Mouse (Mus musculus) forebrain, embryonic 16.5 days (tissue): ENCODE measurements around the gene Stk11. TPM values are rescaled to one million over a fixed set of nuclear protein-coding genes. Genes with fewer than 3 reads are reported as not detected.

Source experiments
- ATAC-seq: fragments of 200-750 bp; cut with Nextera tagmentation; 2 replicates; pipeline ENCODE4 v1.8.0; 2017; ENCODE audit warnings: mild to moderate bottlenecking, moderate library complexity
- H3K27ac ChIP-seq: fragments of 300-500 bp; sonication (generic); 2 replicates; pipeline ENCODE4 v1.5.1; 2014; ENCODE audit warnings: low read length, control low read depth
- H3K27me3 ChIP-seq: fragments of 300-500 bp; sonication (generic); replicated peaks from 2 replicates; pipeline ENCODE4 v1.6.1; 2014; ENCODE audit warnings: low read length; ENCODE audit not compliant: control insufficient read depth, insufficient read depth
- H3K36me3 ChIP-seq: fragments of 300-500 bp; sonication (generic); 2 replicates; pipeline ENCODE4 v1.6.1; 2014; ENCODE audit not compliant: control insufficient read depth, insufficient read depth
- H3K4me1 ChIP-seq: fragments of 300-500 bp; sonication (generic); replicated peaks from 2 replicates; pipeline ENCODE4 v1.6.1; 2014; ENCODE audit warnings: low read length; ENCODE audit not compliant: control insufficient read depth, insufficient read depth
- H3K4me2 ChIP-seq: fragments of 300-500 bp; sonication (generic); 2 replicates; pipeline ENCODE4 v1.6.1; 2014; ENCODE audit warnings: mild to moderate bottlenecking, low read length, control low read depth
- H3K4me3 ChIP-seq: fragments of 300-500 bp; sonication (generic); replicated peaks from 2 replicates; pipeline ENCODE4 v1.5.1; 2014; ENCODE audit warnings: mild to moderate bottlenecking, low read length, control low read depth
- H3K9ac ChIP-seq: fragments of 300-500 bp; sonication (generic); replicated peaks from 2 replicates; pipeline ENCODE4 v1.6.1; 2014; ENCODE audit warnings: low read depth, low read length, control low read depth
- H3K9me3 ChIP-seq: fragments of 300-500 bp; sonication (generic); 2 replicates; pipeline ENCODE4 v1.6.1; 2016; ENCODE audit warnings: low read length; ENCODE audit not compliant: control insufficient read depth
- WGBS: fragments of 180-500 bp; shearing (Covaris S2); extraction: QIAGEN DNeasy Blood & Tissue Kit; methylation state at CpG from one replicate; pipeline ENCODE4 v1.1.7; 2014; 5-methylcytosine and 5-hydroxymethylcytosine counted together
- polyA plus RNA-seq: library from polyadenylated mRNA; unstranded; fragments of >200 nt; fragmentation: Nextera tagmentation; extraction: Ambion mirVana; gene quantifications from 2 replicates; pipeline ENCODE4 v1.2.1, GENCODE M21; 2015

The Stk11 gene
- polyA plus RNA-seq, 1 experiment from 2014 or later = 18.0 TPM

DNA sequence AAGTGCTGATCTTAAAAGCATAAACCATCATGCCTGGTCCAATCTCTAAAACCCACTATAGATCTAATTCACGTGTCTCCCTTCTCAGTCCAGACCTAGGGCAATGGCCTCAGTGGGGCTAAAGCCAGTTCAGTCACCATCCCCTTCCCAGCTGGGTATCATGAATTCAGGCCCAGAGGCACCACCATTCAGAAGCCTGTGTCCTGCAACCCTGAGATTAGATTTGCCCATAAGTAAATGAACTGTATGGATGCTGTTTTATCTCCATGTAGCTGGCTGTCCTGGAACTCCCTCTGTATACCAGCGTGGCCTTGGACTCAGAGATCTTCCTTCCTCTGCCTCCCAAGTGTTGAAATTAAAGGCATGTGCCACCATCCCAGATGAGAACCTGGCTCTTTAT, 12.6 kb upstream of the Stk11 start:
- Histone ChIP-seq H3K4me2 (no peak overlapping the region), H3K27ac (peak overlapping the region; percentile 49), H3K4me1 (peaks cover 13% of the 10 kb centered on the region), H3K4me3 (no peak overlapping the region), H3K36me3 (no peaks in the 10 kb centered on the region), H3K9me3 (no peaks in the 10 kb centered on the region), H3K27me3 (no peaks in the 10 kb centered on the region), H3K9ac (no peak overlapping the region)
- ATAC-seq = 0 out of 2 replicates have a peak, but pooled peaks have one; percentile 4
- WGBS = 82% methylated on average over 2 of the region's 2 CpGs

GRCm38 (mm10) chr10:80104181-80104580, 11.4 kb upstream of the Stk11 start:
- 82% methylated on average over 3 of the region's 3 CpGs for WGBS
- Histone ChIP-seq H3K4me1 (peaks cover 13% of the 10 kb centered on the region), H3K4me2 (no peak overlapping the region), H3K9me3 (no peaks in the 10 kb centered on the region), H3K9ac (no peak overlapping the region), H3K27me3 (no peaks in the 10 kb centered on the region), H3K4me3 (no peak overlapping the region), H3K27ac (no peak overlapping the region), H3K36me3 (no peaks in the 10 kb centered on the region)
- ATAC-seq = no peak

DNA sequence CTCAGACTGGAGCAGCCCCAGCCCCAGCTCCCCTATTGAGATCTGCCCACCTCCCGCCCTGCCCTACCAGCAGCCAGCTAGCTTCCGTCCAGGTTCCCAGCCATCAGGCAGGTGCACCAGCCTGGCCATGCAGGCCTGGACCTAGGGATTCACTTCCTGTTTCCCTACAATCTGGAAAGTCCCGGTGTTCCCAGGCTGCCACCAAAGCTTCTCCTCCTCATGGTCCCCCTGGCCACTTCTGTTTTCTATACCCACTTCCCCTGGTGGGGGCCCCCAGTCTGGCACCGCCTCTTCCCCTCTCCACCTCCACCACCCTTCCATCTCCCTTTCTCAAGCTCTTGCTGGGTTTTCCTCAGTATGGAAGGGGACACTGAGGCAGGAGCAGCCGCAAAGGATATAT, 10.1 kb upstream of the Stk11 start, which contains the start of gene Sbno2:
Gene Sbno2 (minus strand): TSS at position 112 of the 400 bp plus-strand sequence.
- WGBS = 64% methylated on average over 5 of the region's 5 CpGs
- H3K4me1 ChIP-seq = peaks cover 13% of the 10 kb centered on the region
- no peak within 1 kb of the TSS for H3K4me2 ChIP-seq
- H3K36me3 ChIP-seq = no peaks in the 10 kb centered on the region
- H3K9me3 ChIP-seq = no peaks in the 10 kb centered on the region
- H3K27me3 ChIP-seq = no peaks in the 10 kb centered on the region
- H3K4me3 ChIP-seq = no peak within 1 kb of the TSS
- H3K27ac ChIP-seq = no peak within 1 kb of the TSS
- no peak for ATAC-seq
- no peak within 1 kb of the TSS for H3K9ac ChIP-seq

DNA sequence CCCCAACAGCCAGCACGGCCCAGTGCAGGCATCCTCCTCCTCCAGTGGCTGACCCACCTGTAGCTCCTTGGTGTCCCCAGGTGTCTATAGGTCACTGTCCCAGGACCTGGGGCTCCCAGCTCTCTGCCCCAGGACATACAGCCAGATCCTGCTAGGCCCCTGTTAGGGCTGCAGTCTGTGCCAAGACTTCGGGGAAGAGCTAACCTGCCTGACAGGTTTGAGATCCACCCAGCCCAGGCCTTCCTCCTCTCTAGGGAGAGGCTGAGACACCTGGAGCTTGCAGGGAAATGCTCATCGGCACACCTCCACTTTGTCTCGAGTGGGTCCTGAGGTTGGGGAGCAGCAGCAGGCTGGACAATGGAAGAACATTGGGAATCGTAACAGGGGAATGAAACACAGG, 9.7 kb upstream of the Stk11 start:
- no peak overlapping the region for H3K4me2 ChIP-seq
- H3K27me3 ChIP-seq = no peaks in the 10 kb centered on the region
- H3K27ac ChIP-seq = no peak overlapping the region
- no peak for ATAC-seq
- no peaks in the 10 kb centered on the region for H3K9me3 ChIP-seq
- no peak overlapping the region for H3K4me3 ChIP-seq
- peaks cover 13% of the 10 kb centered on the region for H3K4me1 ChIP-seq
- WGBS = 81% methylated on average over 5 of the region's 5 CpGs
- H3K36me3 ChIP-seq = no peaks in the 10 kb centered on the region
- no peak overlapping the region for H3K9ac ChIP-seq

DNA sequence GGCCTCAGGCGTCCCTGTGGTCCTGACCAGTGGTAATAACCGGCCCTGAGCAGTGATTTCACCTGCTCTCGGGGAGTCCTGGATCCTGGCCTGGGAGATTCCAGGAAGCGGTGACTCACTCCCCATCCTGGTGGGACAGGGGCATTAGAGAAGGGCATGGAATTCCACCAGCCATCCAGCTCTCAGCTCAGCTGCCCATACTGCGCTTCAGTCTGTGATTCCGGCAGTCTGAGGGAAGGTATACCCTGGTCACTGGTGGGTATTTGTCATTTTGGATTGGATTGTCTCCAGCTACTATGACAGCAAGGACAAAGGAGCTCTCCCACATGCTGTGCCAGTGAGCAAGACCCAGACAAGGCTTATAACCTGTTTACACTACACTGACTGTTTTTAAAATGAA, 7.9 kb upstream of the Stk11 start:
- no peaks in the 10 kb centered on the region for H3K27me3 ChIP-seq
- H3K9me3 ChIP-seq = no peaks in the 10 kb centered on the region
- H3K9ac ChIP-seq = no peak overlapping the region
- no peak overlapping the region for H3K27ac ChIP-seq
- 69% methylated on average over 6 of the region's 6 CpGs for WGBS
- no peaks in the 10 kb centered on the region for H3K36me3 ChIP-seq
- H3K4me2 ChIP-seq = no peak overlapping the region
- H3K4me3 ChIP-seq = no peak overlapping the region
- 0 out of 2 replicates have a peak, but pooled peaks cover under 1% of the 10 kb centered on the region for H3K4me1 ChIP-seq
- no peak for ATAC-seq

DNA sequence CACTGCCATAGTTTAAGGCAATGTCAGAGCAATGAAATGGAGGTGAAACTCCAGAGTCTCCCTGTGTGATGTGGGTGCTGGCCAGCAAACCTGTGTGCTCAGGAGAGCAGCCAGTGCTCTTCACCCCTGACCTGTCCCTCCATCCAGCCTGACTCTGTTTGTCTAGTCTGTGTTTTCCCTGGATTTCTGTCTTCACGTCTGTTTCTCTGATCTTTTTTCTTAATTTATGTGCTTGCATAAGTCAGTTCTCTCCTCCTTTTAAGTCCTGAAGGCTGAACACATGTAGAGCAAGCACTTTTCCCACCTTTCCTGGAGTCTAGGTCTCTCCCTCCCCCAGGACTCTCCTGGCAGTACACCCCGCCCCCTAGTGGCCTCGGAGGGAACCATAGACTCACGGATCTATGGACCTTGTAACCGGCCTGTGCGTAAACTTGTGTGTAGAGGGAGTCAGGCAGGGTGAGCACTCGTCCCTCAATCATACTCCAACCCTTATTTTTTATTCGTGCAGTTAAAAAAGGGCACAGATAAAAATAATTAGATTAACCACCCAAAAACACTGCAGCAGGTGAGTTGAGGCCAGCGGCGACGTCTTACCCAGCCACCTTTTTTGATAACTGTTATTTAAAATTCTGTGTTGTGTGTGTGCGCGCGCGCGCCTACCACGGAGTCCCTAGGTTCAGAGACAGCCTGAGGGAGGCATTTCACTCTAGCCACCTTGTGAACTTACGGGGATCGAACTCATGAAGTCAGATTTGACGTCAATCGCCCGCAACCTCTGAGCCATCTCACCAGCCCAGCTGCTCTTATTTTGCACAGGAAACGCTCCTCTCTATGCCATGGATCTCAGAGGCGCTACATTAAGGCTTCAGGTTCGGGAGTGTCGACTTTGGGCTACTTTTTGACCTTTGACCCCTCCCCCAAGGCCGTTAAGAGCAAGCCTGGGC, 990 bp upstream of the Stk11 start:
- Histone ChIP-seq H3K27me3 (no peaks in the 10 kb centered on the region), H3K4me3 (peak overlapping the region; percentile 92), H3K36me3 (no peaks in the 10 kb centered on the region), H3K4me2 (peak overlapping the region; percentile 60), H3K9ac (peak overlapping the region; percentile 55), H3K4me1 (peaks cover 34% of the 10 kb centered on the region), H3K27ac (peak overlapping the region; percentile 63), H3K9me3 (no peaks in the 10 kb centered on the region)
- 2% methylated on average over 27 of the region's 27 CpGs for WGBS
- ATAC-seq = 0 out of 2 replicates have a peak, but pooled peaks have one; percentile 21

- under 1% methylated on average over 63 of the region's 63 CpGs for WGBS
- Histone ChIP-seq H3K4me3 (peak overlapping the region; percentile 92), H3K4me2 (peak overlapping the region; percentile 99), H3K9me3 (no peaks in the 10 kb centered on the region), H3K4me1 (peaks cover 40% of the 10 kb centered on the region), H3K27ac (peak overlapping the region; percentile 73), H3K36me3 (no peaks in the 10 kb centered on the region), H3K9ac (peak overlapping the region; percentile 84), H3K27me3 (no peaks in the 10 kb centered on the region)
- ATAC-seq = no peak
Measured at GRCm38 (mm10) chr10:80115944-80116335, 337 bp downstream of the Stk11 start.

DNA sequence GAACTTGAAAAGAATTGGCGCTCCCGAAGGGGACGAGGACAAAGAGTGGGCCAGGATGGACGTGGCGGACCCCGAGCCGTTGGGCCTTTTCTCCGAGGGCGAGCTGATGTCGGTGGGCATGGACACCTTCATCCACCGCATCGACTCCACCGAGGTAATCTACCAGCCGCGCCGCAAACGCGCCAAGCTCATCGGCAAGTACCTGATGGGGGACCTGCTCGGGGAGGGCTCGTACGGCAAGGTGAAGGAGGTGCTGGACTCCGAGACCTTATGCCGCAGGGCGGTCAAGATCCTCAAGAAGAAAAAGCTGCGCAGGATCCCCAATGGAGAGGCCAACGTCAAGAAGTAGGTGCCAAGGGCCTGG, 942 bp downstream of the Stk11 start:
- H3K27ac ChIP-seq = no peak overlapping the region
- H3K4me1 ChIP-seq = peaks cover 40% of the 10 kb centered on the region

GRCm38 (mm10) chr10:80116927-80117691, 1.5 kb downstream of the Stk11 start:
- Histone ChIP-seq H3K36me3 (no peaks in the 10 kb centered on the region; the same call in 1 of the 2 replicates), H3K27ac (no peak overlapping the region), H3K4me2 (peak overlapping the region; percentile 99), H3K4me3 (peak overlapping the region; percentile 92), H3K9me3 (no peaks in the 10 kb centered on the region), H3K9ac (peak overlapping the region; percentile 84), H3K4me1 (peaks cover 40% of the 10 kb centered on the region), H3K27me3 (no peaks in the 10 kb centered on the region)
- no peak for ATAC-seq
- WGBS = 3% methylated on average over 30 of the region's 30 CpGs

More for the DNA sequence above, 942 bp downstream of the Stk11 start:
- Histone ChIP-seq H3K9me3 (no peaks in the 10 kb centered on the region), H3K27me3 (no peaks in the 10 kb centered on the region), H3K9ac (peak overlapping the region; percentile 84), H3K36me3 (no peaks in the 10 kb centered on the region), H3K4me3 (peak overlapping the region; percentile 92), H3K4me2 (peak overlapping the region; percentile 99)
- 0% methylated on average over 27 of the region's 27 CpGs for WGBS
- ATAC-seq = no peak
